Mouse (Mus musculus): Measurements from ENCODE around the gene P2rx3. TPM values are rescaled to one million over a fixed set of nuclear protein-coding genes. Genes with fewer than 3 reads are reported as not detected.

P2rx3 gene
- total RNA-seq, 2 experiments from 2014 or later = 0.57 to 0.69 TPM

GRCm38 (mm10) chr2:85002575-85002974 is 34.7 kb downstream of the P2rx3 start:
- intact Hi-C loops (cut with DNase I) = no loop called here

GRCm38 (mm10) chr2:85001497-85001896 is 35.8 kb downstream of the P2rx3 start:
- intact Hi-C loops (cut with DNase I) = no loop called here
- DNase-seq = no peak

More at GRCm38 (mm10) chr2:85002575-85002974, 34.7 kb downstream of the P2rx3 start:
- DNase-seq = no peak

GRCm38 (mm10) chr2:84999486-85000181 is 37.6 kb downstream of the P2rx3 start:
- intact Hi-C loops (cut with DNase I) = no loop called here

GRCm38 (mm10) chr2:84996376-84996775 is 40.9 kb downstream of the P2rx3 start:
- intact Hi-C loops (cut with DNase I) = no loop called here
- DNase-seq = no peak

More at GRCm38 (mm10) chr2:84999486-85000181, 37.6 kb downstream of the P2rx3 start:
- DNase-seq = no peak

- intact Hi-C loops (cut with DNase I) = no loop called here
- DNase-seq = no peak
Measured at GRCm38 (mm10) chr2:84987930-84988329, 49.3 kb downstream of the P2rx3 start, which contains the start of gene Prg3. Prg3 (plus strand) TSS chr2:84988215.

- intact Hi-C loops (cut with DNase I) = no loop called here
- DNase-seq = no peak
Measured at GRCm38 (mm10) chr2:84980188-84980587, 57.1 kb downstream of the P2rx3 start, which contains the start of gene Prg2. Prg2 (plus strand) TSS chr2:84980461.

- DNase-seq = no peak
Measured at GRCm38 (mm10) chr2:84975580-84975979, 61.7 kb downstream of the P2rx3 start.

GRCm38 (mm10) chr2:84967318-84967991 is 69.8 kb downstream of the P2rx3 start:
- intact Hi-C loops (cut with DNase I) = no loop called here
- no peak for DNase-seq

More at GRCm38 (mm10) chr2:84975580-84975979, 61.7 kb downstream of the P2rx3 start:
- intact Hi-C loops (cut with DNase I) = no loop called here

- intact Hi-C loops (cut with DNase I) = no loop called here
Measured at GRCm38 (mm10) chr2:84964111-84964801, 73.0 kb downstream of the P2rx3 start.

GRCm38 (mm10) chr2:84962906-84963507 is 74.3 kb downstream of the P2rx3 start:
- DNase-seq = no peak
- intact Hi-C loops (cut with DNase I) = no loop called here

More at GRCm38 (mm10) chr2:84964111-84964801, 73.0 kb downstream of the P2rx3 start:
- DNase-seq = no peak

- DNase-seq = no peak
- intact Hi-C loops (cut with DNase I) = no loop called here
Measured at GRCm38 (mm10) chr2:84961901-84962300, 75.4 kb downstream of the P2rx3 start.

GRCm38 (mm10) chr2:84961300-84961699 is 76.0 kb downstream of the P2rx3 start:
- DNase-seq = peak; percentile 36 to 70
- intact Hi-C loops (cut with DNase I) = no loop called here

GRCm38 (mm10) chr2:84958588-84959264 is 78.5 kb downstream of the P2rx3 start:
- intact Hi-C loops (cut with DNase I) = no loop called here
- no peak for DNase-seq

GRCm38 (mm10) chr2:84956274-84956673 is 81.0 kb downstream of the P2rx3 start:
- peak; percentile 32 to 45 for DNase-seq
- intact Hi-C loops (cut with DNase I) = loop anchor here (2.0 kb wide), 1 partner anchor 51 kb away; no protein-coding TSS in a partner anchor

- no peak for DNase-seq
- intact Hi-C loops (cut with DNase I) = no loop called here
Measured at GRCm38 (mm10) chr2:84955435-84955834, 81.8 kb downstream of the P2rx3 start.

- intact Hi-C loops (cut with DNase I) = no loop called here
- no peak for DNase-seq
Measured at GRCm38 (mm10) chr2:84952693-84953092, 84.6 kb downstream of the P2rx3 start.

- DNase-seq = no peak
- intact Hi-C loops (cut with DNase I) = no loop called here
Measured at GRCm38 (mm10) chr2:84952251-84952650, 85.0 kb downstream of the P2rx3 start.

GRCm38 (mm10) chr2:84951027-84951426 is 86.2 kb downstream of the P2rx3 start:
- intact Hi-C loops (cut with DNase I) = no loop called here
- no peak for DNase-seq

- DNase-seq = no peak
- intact Hi-C loops (cut with DNase I) = no loop called here
Measured at GRCm38 (mm10) chr2:84948721-84949120, 88.5 kb downstream of the P2rx3 start.

Data from gastrocnemius, postnatal 36 days (tissue).